17 mouse cellular contexts compared by ENCODE assay signal in genomic region chr10:67490632-67491031, GRCm38 (mm10).
"Had no signal": no experiment of that assay in that cellular context is flagged by ENCODE, and none has a peak within 500 bp of the region (broad histone marks: within the 10 kb centered on the region; RNA-seq: fewer than 3 reads in every experiment).

No protein-coding gene starts in this region.

- H3K4me3 ChIP-seq: liver, embryonic 13.5 days; liver, embryonic 15.5 days; lung, embryonic 15.5 days; megakaryocyte, embryonic 14.5 days; midbrain, embryonic 12.5 days; midbrain, embryonic 15.5 days; neural tube, embryonic 12.5 days; stomach, embryonic 15.5 days had no signal

- ATAC-seq: liver, postnatal 0 days; lung, postnatal 0 days; midbrain, embryonic 15.5 days had no signal

- DNase-seq: liver, embryonic 13.5 days; liver, postnatal 0 days; lung, adult 2 months; lung, postnatal 14 days; thymus, adult 2 months; thymus, postnatal 25 days; thymus, postnatal 4 days had no signal

- H3K36me3 ChIP-seq: liver, embryonic 13.5 days; liver, embryonic 15.5 days; lung, embryonic 15.5 days; midbrain, embryonic 12.5 days; midbrain, embryonic 15.5 days; neural tube, embryonic 12.5 days; stomach, embryonic 15.5 days had no signal

- H3K27ac ChIP-seq: liver, embryonic 13.5 days; liver, embryonic 15.5 days; lung, embryonic 15.5 days; macrophage; midbrain, embryonic 12.5 days; midbrain, embryonic 15.5 days; neural tube, embryonic 12.5 days; stomach, embryonic 15.5 days; stomach, postnatal 0 days had no signal

- H3K27me3 ChIP-seq: liver, embryonic 13.5 days; liver, embryonic 15.5 days; lung, embryonic 15.5 days; megakaryocyte, embryonic 14.5 days; midbrain, embryonic 12.5 days; midbrain, embryonic 15.5 days; neural tube, embryonic 12.5 days; stomach, embryonic 15.5 days had no signal

- H3K4me1 ChIP-seq: liver, embryonic 13.5 days; liver, embryonic 15.5 days; lung, embryonic 15.5 days; megakaryocyte, embryonic 14.5 days; midbrain, embryonic 12.5 days; midbrain, embryonic 15.5 days; neural tube, embryonic 12.5 days; stomach, embryonic 15.5 days had no signal
